Mouse (Mus musculus): ENCODE results near the gene Pcyt2.

The Pcyt2 gene

GRCm38 (mm10) chr11:120632559-120633519, 15.1 kb upstream of the Pcyt2 start:
- peak; percentile 86 for DNase-seq

GRCm38 (mm10) chr11:120631726-120632448, 14.2 kb upstream of the Pcyt2 start:
- DNase-seq: peak; percentile 7

- peak; percentile 67 for DNase-seq
Observed at GRCm38 (mm10) chr11:120630881-120631725, 13.4 kb upstream of the Pcyt2 start.

- DNase-seq: peak; percentile 86
Observed at GRCm38 (mm10) chr11:120630401-120630871, 12.7 kb upstream of the Pcyt2 start.

- DNase-seq: peak; percentile 67
Observed at GRCm38 (mm10) chr11:120629911-120630310, 12.2 kb upstream of the Pcyt2 start.

- peak; percentile 53 for DNase-seq
Observed at GRCm38 (mm10) chr11:120629341-120629730, 11.6 kb upstream of the Pcyt2 start.

- DNase-seq: peak; percentile 6
Observed at GRCm38 (mm10) chr11:120628601-120629340, 11.0 kb upstream of the Pcyt2 start.

- peak; percentile 20 for DNase-seq
Observed at GRCm38 (mm10) chr11:120627468-120628300, 9.9 kb upstream of the Pcyt2 start.

GRCm38 (mm10) chr11:120626785-120627467, 9.2 kb upstream of the Pcyt2 start:
- DNase-seq: no peak

- DNase-seq: peak; percentile 5
Observed at GRCm38 (mm10) chr11:120625152-120625775, 7.5 kb upstream of the Pcyt2 start, which contains the start of gene Sirt7. TSS of gene Sirt7 (minus strand) at chr11:120625240.

GRCm38 (mm10) chr11:120624680-120625111, 7.0 kb upstream of the Pcyt2 start:
- peak; percentile 92 for DNase-seq

- peak; percentile 84 for DNase-seq
Observed at GRCm38 (mm10) chr11:120623961-120624679, 6.4 kb upstream of the Pcyt2 start.

GRCm38 (mm10) chr11:120622805-120623204, 5.1 kb upstream of the Pcyt2 start:
- no peak for DNase-seq

- no peak for DNase-seq
Observed at GRCm38 (mm10) chr11:120620195-120620594, 2.5 kb upstream of the Pcyt2 start.

GRCm38 (mm10) chr11:120618619-120619535, 1.1 kb upstream of the Pcyt2 start:
- no peak for DNase-seq

- peak; percentile 75 for DNase-seq
Observed at GRCm38 (mm10) chr11:120616617-120617294, 980 bp downstream of the Pcyt2 start.

GRCm38 (mm10) chr11:120615606-120616203, 2.0 kb downstream of the Pcyt2 start:
- DNase-seq: no peak
